Mouse (Mus musculus) heart, adult 2 months (tissue): ENCODE measurements around the gene Lsm3.

Source experiments
- CTCF ChIP-seq: fragments of 200-600 bp; IDR thresholded peaks from 2 replicates; pipeline ENCODE4 v1.8.1; 2022; ENCODE audit warnings: antibody characterized with exemption, mild to moderate bottlenecking, moderate library complexity
- EP300 ChIP-seq: fragments of 200-500 bp; IDR thresholded peaks from 2 replicates; pipeline ENCODE4 v1.6.1; 2011; ENCODE audit warnings: low read depth, low read length, control low read depth; ENCODE audit not compliant: insufficient read depth
- POLR2A ChIP-seq: fragments of 200-500 bp; IDR thresholded peaks from 2 replicates; pipeline ENCODE4 v1.6.1; 2011; ENCODE audit warnings: mild to moderate bottlenecking, low read depth, low read length, control low read depth; ENCODE audit not compliant: insufficient read depth

DNA sequence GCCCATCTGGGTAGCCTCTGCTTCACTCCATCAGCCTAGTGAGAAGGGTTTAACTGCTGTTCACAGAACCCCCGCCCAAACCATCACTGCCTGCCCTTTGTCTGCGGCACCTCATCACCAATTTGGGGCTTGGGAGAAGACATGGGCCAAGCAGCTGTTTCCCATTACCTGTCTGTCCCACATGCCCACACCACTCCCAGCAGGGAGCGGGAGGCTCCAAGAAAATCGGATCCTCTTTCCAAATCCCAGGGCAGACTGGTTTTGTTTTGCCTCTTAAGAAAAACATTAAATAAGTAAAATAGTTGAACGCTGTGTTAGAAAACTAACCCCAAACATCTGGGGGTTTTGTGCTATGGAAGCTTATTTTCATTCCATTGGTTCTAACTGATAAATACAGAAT lies 33.9 kb downstream of the Lsm3 start:
- no peak for TF ChIP-seq CTCF
- no peak for TF ChIP-seq POLR2A
- TF ChIP-seq EP300, result no peak
